In the genomic region with DNA sequence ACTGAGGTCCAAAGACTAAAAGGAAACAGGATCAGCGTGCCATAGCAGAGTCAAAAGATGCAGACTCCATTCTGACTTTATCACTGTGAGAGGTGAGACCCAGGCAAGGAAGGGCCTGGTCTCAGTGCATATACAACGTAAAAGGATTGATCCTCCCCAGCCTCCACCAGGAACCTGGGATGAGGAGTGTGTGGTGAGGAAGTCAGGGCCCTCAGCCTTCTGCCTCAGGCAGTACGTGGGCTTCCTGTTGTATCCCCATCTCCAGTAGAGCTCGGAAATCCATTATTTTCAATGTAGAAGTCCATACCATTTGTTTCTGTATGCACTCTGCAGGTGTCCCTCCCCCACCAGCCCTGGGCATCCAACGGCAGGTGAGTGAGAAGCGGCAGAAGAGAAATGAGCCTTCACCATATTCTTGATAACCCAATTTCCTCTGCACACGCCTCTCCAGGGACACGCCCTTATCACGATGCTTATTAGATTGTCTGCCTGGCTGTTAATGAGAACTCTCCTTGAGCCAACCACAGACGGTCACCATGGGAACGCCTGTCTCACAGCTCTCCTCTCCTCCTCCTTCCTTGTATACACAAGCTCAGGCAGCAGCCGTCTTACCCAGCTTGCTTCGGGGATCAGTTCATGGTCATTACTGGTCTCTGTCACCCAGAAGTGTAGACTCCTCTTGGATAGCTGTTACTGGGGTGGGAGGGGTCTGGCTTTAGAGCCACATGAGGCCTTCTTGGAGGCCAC, we compare ENCODE assay signal across 9 mouse cellular contexts.
DNase-seq lines count a peak whose midpoint lies in the region; ATAC-seq and TF ChIP-seq lines count a peak whose summit lies in the region.
"Had no signal": no experiment of that assay in that cellular context is flagged by ENCODE, and none has a peak within 500 bp of the region (broad histone marks: within the 10 kb centered on the region; RNA-seq: fewer than 3 reads in every experiment).

No protein-coding gene starts in this region.

- no peaks in the 10 kb centered on the region for H3K27me3 ChIP-seq in forebrain, embryonic 15.5 days
- H3K27me3 ChIP-seq in midbrain, embryonic 12.5 days, result no peaks in the 10 kb centered on the region
- no peaks in the 10 kb centered on the region for H3K27me3 ChIP-seq in liver, postnatal 0 days (ENCODE audit: insufficient read depth, low read length)
- H3K27me3 ChIP-seq: liver, embryonic 13.5 days had no signal

- TF ChIP-seq CTCF in liver, postnatal 0 days (IDR thresholded peaks at IDR 0.05; ENCODE audit: low read depth), result no peak

- no peak overlapping the region for H3K9ac ChIP-seq in forebrain, embryonic 15.5 days (replicated peaks)
- no peak overlapping the region for H3K9ac ChIP-seq in midbrain, embryonic 12.5 days (replicated peaks)
- H3K9ac ChIP-seq in liver, postnatal 0 days (replicated peaks), result no peak overlapping the region
- H3K9ac ChIP-seq: liver, embryonic 13.5 days had no signal

- peak overlapping the region; percentile 83 for H3K27ac ChIP-seq in forebrain, embryonic 15.5 days (replicated peaks)
- peak overlapping the region; percentile 83 for H3K27ac ChIP-seq in midbrain, embryonic 12.5 days (replicated peaks)
- no peak overlapping the region for H3K27ac ChIP-seq in liver, postnatal 0 days (ENCODE audit: low read depth)
- H3K27ac ChIP-seq: liver, embryonic 13.5 days had no signal

- peaks cover 10% of the 10 kb centered on the region for H3K36me3 ChIP-seq in forebrain, embryonic 15.5 days
- 0 out of 2 replicates have a peak, but pooled peaks cover under 1% of the 10 kb centered on the region for H3K36me3 ChIP-seq in midbrain, embryonic 12.5 days
- no peaks in the 10 kb centered on the region for H3K36me3 ChIP-seq in liver, postnatal 0 days (replicated peaks; ENCODE audit: insufficient read depth, low read length)
- H3K36me3 ChIP-seq: liver, embryonic 13.5 days had no signal

- 51% methylated on average over 13 of the region's 13 CpGs for WGBS in forebrain, embryonic 15.5 days
- 65% methylated on average over 13 of the region's 13 CpGs for WGBS in midbrain, embryonic 12.5 days
- 61% methylated on average over 13 of the region's 13 CpGs for WGBS in liver, postnatal 0 days (ENCODE audit: insufficient replicate concordance)

- no peak for DNase-seq in frontal cortex, adult 2 months (ENCODE audit: extremely low spot score in 1 of 2, low spot score in 1 of 2)
- peak; percentile 70 for DNase-seq in MN1 (ENCODE audit: low spot score)
- no peak for DNase-seq in liver, postnatal 0 days
- no peak for DNase-seq in Muller cell, postnatal 12 days (ENCODE audit: inconsistent ontology term)
- DNase-seq: liver, embryonic 13.5 days had no signal

- no peaks in the 10 kb centered on the region for H3K9me3 ChIP-seq in forebrain, embryonic 15.5 days
- H3K9me3 ChIP-seq in midbrain, embryonic 12.5 days, result no peaks in the 10 kb centered on the region
- no peaks in the 10 kb centered on the region for H3K9me3 ChIP-seq in liver, postnatal 0 days (ENCODE audit: low read length)
- H3K9me3 ChIP-seq: liver, embryonic 13.5 days had no signal

- peaks cover 50% of the 10 kb centered on the region for H3K4me1 ChIP-seq in forebrain, embryonic 15.5 days
- H3K4me1 ChIP-seq in midbrain, embryonic 12.5 days, result peaks cover 20% of the 10 kb centered on the region
- H3K4me1 ChIP-seq in liver, postnatal 0 days (ENCODE audit: insufficient read depth), result no peaks in the 10 kb centered on the region
- H3K4me1 ChIP-seq: liver, embryonic 13.5 days had no signal

- peak; percentile 60 for ATAC-seq in frontal cortex, adult (ENCODE audit: low TSS enrichment)
- ATAC-seq in forebrain, embryonic 15.5 days (replicated peaks), result peak; percentile 90
- peak; percentile 80 for ATAC-seq in midbrain, embryonic 12.5 days (ENCODE audit: low FRiP score, low read depth)
- ATAC-seq in inflammation-experienced regulatory T-cells, adult 6 months, result no peak
- ATAC-seq in liver, postnatal 0 days, result no peak

- H3K4me2 ChIP-seq in forebrain, embryonic 15.5 days (replicated peaks), result no peak overlapping the region
- H3K4me2 ChIP-seq in midbrain, embryonic 12.5 days (replicated peaks), result no peak overlapping the region
- no peak overlapping the region for H3K4me2 ChIP-seq in liver, postnatal 0 days (ENCODE audit: low read depth, low read length)
- H3K4me2 ChIP-seq: liver, embryonic 13.5 days had no signal

- TF ChIP-seq EP300 in liver, postnatal 0 days (IDR thresholded peaks at IDR 0.05; ENCODE audit: low read depth), result no peak

- H3K4me3 ChIP-seq in forebrain, embryonic 15.5 days, result no peak overlapping the region
- H3K4me3 ChIP-seq in midbrain, embryonic 12.5 days, result no peak overlapping the region
- H3K4me3 ChIP-seq in liver, postnatal 0 days (ENCODE audit: low read depth, low read length), result no peak overlapping the region
- H3K4me3 ChIP-seq: liver, embryonic 13.5 days had no signal

Comparison
In these comparisons a context has a peak if more than half of its experiments do, and no peak if none do; other contexts are left out.
1. ATAC-seq: peak in frontal cortex, adult (single experiment), forebrain, embryonic 15.5 days (single experiment) and midbrain, embryonic 12.5 days (single experiment); none in inflammation-experienced regulatory T-cells, adult 6 months (single experiment) and liver, postnatal 0 days (single experiment).